Mouse (Mus musculus) retina, adult 2 months (tissue): ENCODE measurements around the gene Cdsn.
A peak's percentile ranks its signal among the peaks of the same experiment; 100 is the strongest.

Experiments used
- DNase-seq: peaks from one replicate; pipeline ENCODE4 v3.0.0-alpha.2; 2012; ENCODE audit warnings: low read depth, low spot score

Cdsn gene

GRCm38 (mm10) chr17:35569091-35569944 is 17.4 kb downstream of the Cdsn start:
- no peak for DNase-seq

DNA sequence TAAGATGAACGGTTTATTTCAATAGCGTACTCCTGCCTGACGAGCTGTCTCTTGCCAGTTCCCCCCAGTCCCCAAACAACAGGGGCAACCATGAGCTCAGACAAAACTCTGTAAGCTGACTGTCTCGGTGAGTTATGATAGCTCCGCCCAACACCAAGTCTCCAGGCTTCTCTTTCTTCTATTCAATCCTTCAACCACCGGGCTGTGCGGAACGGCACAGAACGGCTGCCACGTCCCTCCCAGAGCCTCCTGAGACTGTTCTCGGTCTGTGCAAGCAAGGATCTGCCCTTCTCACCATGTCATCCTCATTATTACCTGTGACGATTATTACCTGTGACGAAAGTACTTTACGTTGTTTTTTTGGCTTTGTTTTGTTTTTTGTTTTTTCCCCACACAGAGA is 18.9 kb downstream of the Cdsn start:
- no peak for DNase-seq

DNA sequence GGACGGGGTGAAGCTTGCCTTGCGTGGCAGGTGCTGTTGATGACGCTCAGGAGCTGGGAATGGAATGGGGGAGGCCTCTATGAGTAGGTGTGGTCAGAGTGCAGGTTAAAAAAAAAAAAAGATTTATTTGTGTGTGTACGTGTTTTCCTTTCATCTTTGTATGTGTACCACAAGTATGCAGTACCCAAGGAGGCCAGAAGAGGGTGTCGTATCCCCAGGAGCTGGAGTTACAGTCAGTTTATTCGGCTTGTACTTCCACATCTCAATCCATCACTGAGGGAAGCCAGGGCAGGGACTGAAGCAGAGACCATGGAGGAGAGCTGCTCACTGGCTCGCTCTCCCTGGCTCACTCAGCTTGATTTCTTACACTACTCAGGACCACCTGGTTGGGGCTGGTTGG is 19.5 kb downstream of the Cdsn start:
- no peak for DNase-seq

DNA sequence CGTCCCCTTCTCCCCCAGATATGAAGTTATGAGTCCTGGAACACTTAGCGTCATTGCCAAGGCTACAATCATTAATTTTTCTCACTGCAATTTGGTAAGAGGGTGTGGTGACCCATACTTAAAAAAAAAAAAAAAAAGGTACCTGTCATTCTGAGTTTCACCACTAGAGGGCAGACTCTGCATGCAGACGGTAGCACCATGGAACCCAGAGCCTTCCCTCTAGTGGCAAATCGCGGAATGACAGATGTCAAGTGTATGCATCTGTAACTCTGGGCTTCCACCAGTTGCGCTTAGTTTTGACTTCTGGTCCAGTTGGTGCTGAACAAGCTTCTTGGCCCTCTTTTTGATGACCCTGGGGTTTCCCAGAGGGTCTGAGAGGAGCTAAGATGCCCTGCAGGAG is 26.3 kb downstream of the Cdsn start:
- DNase-seq, result peak; percentile 76

DNA sequence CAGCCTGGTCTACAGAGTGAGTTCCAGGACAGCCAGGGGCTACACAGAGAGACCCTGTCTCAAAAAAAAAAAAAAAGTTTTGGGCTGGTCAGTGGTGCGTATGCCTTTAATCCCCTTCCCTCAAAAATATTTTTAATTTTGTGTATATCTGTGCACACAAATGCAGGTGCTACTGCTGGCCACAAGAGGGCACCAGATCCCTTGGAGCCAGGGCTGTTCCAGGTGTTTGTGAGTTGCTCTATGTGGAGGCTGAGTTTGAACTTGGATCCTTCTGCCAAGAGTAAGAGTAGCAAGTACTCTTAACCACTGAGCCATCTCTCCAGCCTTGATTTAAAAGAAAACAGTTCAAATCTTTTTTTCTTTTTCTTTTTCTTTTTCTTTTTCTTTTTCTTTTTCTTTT is 31.0 kb downstream of the Cdsn start:
- DNase-seq, result no peak

GRCm38 (mm10) chr17:35584330-35584937 is 32.5 kb downstream of the Cdsn start:
- peak; percentile 51 for DNase-seq

GRCm38 (mm10) chr17:35587291-35587690 is 35.4 kb downstream of the Cdsn start:
- DNase-seq, result no peak

DNA sequence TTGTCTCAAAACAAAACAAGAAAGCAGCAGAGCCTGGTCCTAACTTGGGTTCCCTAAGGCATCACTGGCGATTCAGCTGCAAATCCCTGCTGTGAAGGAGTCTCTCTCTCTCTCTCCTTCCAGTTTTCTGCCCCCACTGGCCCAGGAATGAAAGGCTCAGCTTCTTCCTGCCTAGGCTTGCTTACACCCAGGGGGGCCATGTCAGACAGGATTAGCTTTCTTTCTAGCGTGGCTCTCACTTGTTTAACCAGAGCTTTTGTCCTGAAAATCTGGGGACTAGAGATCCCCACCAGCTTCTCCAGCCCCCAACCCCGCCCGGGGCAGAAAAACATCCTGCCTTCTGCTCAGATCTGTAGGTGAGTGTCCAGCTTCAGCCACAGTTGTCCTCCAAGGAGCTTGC is 36.5 kb downstream of the Cdsn start:
- no peak for DNase-seq

GRCm38 (mm10) chr17:35590410-35591218 is 38.7 kb downstream of the Cdsn start:
- peak; percentile 41 for DNase-seq

DNA sequence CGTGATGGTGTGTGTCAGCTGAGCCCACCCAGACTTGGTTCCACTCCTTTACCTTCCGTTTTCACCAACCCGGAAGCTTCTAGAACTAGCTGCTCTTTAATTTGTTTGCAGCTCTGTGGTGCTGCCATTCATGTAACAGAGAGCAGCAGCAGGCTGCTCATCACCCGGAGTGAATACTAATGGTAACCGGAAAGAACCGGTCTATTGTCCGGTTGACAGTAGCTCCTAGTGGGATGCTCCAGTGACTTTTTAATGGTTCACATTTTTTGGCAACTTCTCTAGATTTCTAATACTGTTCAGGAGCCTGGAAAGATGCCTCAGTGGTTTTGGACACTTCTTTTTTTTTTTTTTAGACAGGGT is 39.3 kb downstream of the Cdsn start:
- no peak for DNase-seq

- no peak for DNase-seq
These were observed 39.8 kb downstream of the Cdsn start for GRCm38 (mm10) chr17:35591731-35592130.

DNA sequence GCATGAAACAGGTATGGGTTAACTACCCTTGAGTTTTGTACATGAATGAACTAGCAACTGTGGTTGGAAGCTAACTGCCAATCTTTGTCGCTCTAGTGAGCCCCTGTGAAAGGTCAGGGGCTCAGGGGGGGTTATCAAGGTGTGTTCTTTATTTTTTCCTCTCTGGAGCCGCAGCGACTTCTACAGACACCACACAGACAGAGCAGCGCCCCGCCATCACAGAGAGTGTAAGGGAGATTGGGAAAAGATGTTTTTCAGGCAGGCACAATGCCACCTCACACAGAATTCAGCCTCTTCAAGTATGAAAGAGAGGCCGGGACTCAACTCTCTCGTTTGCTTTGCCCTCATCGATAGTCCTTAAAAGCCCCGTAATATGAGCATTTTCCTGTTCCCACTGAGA is 40.2 kb downstream of the Cdsn start:
- DNase-seq, result no peak

DNA sequence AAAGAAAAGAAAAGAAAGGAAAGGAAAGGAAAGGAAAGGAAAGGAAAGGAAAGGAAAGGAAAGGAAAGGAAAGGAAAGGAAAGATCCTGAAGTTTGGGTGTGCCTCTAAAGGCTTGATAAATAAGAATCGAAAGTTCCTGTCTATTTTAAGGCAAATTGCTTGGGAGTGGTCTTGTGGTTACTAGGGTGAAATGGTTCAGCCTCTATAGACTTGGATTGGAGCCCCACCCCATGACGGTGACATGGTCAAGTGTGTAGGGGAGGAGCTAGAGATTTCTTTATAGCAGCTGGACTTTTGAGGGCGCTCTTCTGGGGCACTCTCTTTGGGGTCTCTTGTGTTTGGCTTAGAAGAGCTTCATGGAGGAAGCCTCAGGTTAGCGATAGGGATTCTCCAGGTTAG is 41.9 kb downstream of the Cdsn start:
- DNase-seq, result no peak

DNA sequence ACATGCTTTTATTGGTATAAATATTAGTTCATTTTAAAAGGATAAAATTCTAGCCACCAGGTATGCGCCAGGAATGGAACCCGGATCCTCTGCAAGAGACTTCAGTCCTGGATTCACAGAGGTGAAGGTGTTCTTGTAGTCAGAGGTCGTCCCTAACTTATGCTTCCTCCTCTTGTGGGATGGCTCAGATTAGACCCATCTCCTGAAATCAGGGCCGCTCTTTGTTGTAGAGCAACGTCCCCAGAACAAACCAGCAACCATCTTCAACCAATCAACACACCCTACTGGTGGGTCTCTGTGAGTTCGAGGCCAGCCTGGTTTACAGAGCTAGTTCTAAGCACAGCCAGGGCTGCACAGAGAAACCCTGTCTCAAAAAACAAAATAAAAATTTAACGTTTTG is 42.5 kb downstream of the Cdsn start:
- DNase-seq, result no peak

GRCm38 (mm10) chr17:35597399-35597798 is 45.5 kb downstream of the Cdsn start:
- no peak for DNase-seq

- no peak for DNase-seq
These were observed 49.3 kb downstream of the Cdsn start, which contains the start of gene Sfta2 for GRCm38 (mm10) chr17:35601249-35601648. Gene Sfta2 (plus strand): TSS chr17:35601549.

DNA sequence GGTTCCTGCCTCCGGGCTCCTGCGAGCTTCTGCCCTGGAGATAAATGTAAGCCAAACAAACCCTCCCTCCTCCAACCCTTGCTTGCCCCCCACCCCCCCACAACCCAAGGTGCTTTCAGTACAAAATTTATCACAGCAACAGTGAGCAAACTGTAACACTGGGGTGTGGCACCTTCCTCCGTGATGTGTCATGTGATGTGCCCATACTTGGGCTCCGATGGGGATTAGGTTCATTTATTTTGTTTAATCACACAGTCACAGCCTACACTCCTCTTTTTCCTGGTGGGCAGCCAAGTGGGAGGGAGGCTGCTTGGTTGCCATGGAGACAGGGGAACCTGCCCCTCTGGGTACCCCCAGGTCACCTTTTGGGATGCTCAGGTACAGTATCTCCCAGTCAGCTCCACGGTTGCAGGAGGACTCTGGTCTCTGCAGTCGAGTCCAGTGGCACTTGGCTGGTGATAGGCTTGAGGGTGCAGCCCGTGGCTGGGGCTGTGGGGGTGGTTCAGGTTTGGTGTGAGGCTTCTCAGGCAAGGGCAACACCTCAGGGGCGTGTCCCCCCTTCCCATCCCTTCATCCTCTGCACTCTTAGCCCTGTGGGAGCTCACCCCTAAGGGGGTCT is 49.9 kb downstream of the Cdsn start:
- no peak for DNase-seq
